Mouse (Mus musculus) E14TG2a.4 (cell line): Measurements from ENCODE around the gene Apobr.
A peak's percentile ranks its signal among the peaks of the same experiment; 100 is the strongest.

Source experiments
- H3K27me3 ChIP-seq: 2 replicates; pipeline ENCODE4 v1.6.1; 2014; ENCODE audit warnings: low read length, control low read depth; ENCODE audit not compliant: insufficient read depth
- H3K36me3 ChIP-seq: 2 replicates; pipeline ENCODE4 v1.6.1; 2014; ENCODE audit warnings: low read length, control low read depth; ENCODE audit not compliant: insufficient read depth
- H3K4me1 ChIP-seq: replicated peaks from 2 replicates; pipeline ENCODE4 v1.6.1; 2014; ENCODE audit warnings: low read depth, low read length, control low read depth
- H3K4me3 ChIP-seq: replicated peaks from 2 replicates; pipeline ENCODE4 v1.5.1; 2014; ENCODE audit warnings: mild to moderate bottlenecking, low read length
- H3K9me3 ChIP-seq: 2 replicates; pipeline ENCODE4 v1.6.1; 2014; ENCODE audit warnings: low read length, control low read depth
- CTCF ChIP-seq: conservative IDR thresholded peaks from 2 replicates; pipeline ENCODE4 v1.5.1; 2014; ENCODE audit warnings: low read length
- NANOG ChIP-seq: IDR thresholded peaks from 2 replicates; pipeline ENCODE4 v1.6.1; 2014; ENCODE audit warnings: borderline replicate concordance, low read length, mixed read lengths
- POU5F1 ChIP-seq: IDR thresholded peaks from 2 replicates; pipeline ENCODE4 v1.6.1; 2014; ENCODE audit warnings: low read length, borderline replicate concordance

Gene Apobr

GRCm38 (mm10) chr7:126607064-126607463 lies 22.3 kb downstream of the Apobr start:
- Histone ChIP-seq H3K4me1 (peaks cover 5% of the 10 kb centered on the region; the same call in 1 of the 2 replicates), H3K9me3 (no peaks in the 10 kb centered on the region)

GRCm38 (mm10) chr7:126607796-126608195 lies 23.1 kb downstream of the Apobr start:
- no peaks in the 10 kb centered on the region for H3K27me3 ChIP-seq
- no peak for TF ChIP-seq POU5F1
- TF ChIP-seq NANOG: no peak
- no peak for TF ChIP-seq CTCF
- no peaks in the 10 kb centered on the region for H3K36me3 ChIP-seq
- no peaks in the 10 kb centered on the region for H3K9me3 ChIP-seq
- H3K4me3 ChIP-seq: no peak overlapping the region
- H3K4me1 ChIP-seq: 0 out of 2 replicates have a peak, but pooled peaks cover 3% of the 10 kb centered on the region

More at GRCm38 (mm10) chr7:126607064-126607463, 22.3 kb downstream of the Apobr start:
- Histone ChIP-seq H3K36me3 (no peaks in the 10 kb centered on the region), H3K27me3 (no peaks in the 10 kb centered on the region), H3K4me3 (no peak overlapping the region)
- TF ChIP-seq NANOG: no peak
- TF ChIP-seq POU5F1: no peak
- no peak for TF ChIP-seq CTCF

GRCm38 (mm10) chr7:126612736-126613135 lies 28.0 kb downstream of the Apobr start:
- Histone ChIP-seq H3K9me3 (peaks cover 5% of the 10 kb centered on the region), H3K36me3 (no peaks in the 10 kb centered on the region), H3K27me3 (no peaks in the 10 kb centered on the region), H3K4me3 (no peak overlapping the region), H3K4me1 (peaks cover 10% of the 10 kb centered on the region; the same call in 1 of the 2 replicates)
- TF ChIP-seq NANOG (no peak), POU5F1 (no peak), CTCF (no peak)

GRCm38 (mm10) chr7:126616707-126617106 lies 32.0 kb downstream of the Apobr start:
- Histone ChIP-seq H3K9me3 (peaks cover 5% of the 10 kb centered on the region), H3K27me3 (no peaks in the 10 kb centered on the region), H3K4me3 (no peak overlapping the region), H3K4me1 (peaks cover 10% of the 10 kb centered on the region; the same call in 1 of the 2 replicates), H3K36me3 (no peaks in the 10 kb centered on the region; the same call in 1 of the 2 replicates)
- TF ChIP-seq NANOG: no peak

GRCm38 (mm10) chr7:126619559-126620275 lies 35.0 kb downstream of the Apobr start:
- Histone ChIP-seq H3K27me3 (no peaks in the 10 kb centered on the region), H3K9me3 (no peaks in the 10 kb centered on the region), H3K4me3 (no peak overlapping the region), H3K36me3 (peaks cover 7% of the 10 kb centered on the region; the same call in 1 of the 2 replicates), H3K4me1 (peaks cover 20% of the 10 kb centered on the region)
- no peak for TF ChIP-seq CTCF
- no peak for TF ChIP-seq NANOG
- no peak for TF ChIP-seq POU5F1

DNA sequence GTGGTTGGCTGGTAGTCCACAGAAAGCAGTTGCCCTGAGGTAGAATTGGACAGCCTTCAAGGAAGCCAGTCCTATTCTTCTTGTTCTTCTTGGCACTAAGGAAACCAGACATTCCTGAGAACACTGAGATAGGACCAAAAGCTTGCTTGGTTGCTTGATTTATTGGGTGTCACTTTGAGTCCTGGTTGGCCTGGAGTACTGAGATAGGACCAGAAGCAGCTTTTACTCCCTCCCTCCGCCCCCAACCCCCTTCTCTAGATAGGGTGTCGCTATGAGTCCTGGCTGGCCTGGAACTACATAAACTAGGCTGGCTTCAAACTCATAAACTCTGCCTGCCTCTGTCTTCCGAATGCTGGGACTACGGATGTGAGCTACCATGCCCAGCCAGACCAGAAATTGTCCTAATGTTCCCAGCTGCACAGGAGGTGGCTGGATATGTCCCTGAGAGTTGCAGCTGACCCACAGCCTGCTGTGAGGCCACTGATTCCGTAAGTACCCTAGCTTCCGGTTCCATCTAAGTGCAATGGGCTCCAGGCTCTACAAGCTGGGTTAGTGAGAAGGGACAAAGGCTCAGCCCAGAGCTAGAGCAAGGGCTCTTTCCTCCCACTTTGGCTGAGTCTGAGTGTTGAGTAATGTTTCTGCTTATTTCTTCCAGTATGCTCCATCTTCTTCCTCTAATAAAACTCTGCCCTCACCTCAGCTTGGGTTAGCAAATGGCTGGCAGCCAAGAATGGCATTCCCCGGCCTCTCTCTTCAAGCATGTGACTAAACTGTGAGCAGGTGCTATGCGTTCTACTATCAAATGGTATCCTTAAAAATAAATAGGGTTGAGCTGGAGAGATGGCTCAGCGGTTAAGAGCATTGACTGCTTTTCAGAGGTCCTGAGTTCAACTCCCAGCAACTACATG lies 37.0 kb downstream of the Apobr start:
- Histone ChIP-seq H3K4me1 (peaks cover 37% of the 10 kb centered on the region), H3K9me3 (no peaks in the 10 kb centered on the region), H3K36me3 (peaks cover 7% of the 10 kb centered on the region; the same call in 1 of the 2 replicates), H3K27me3 (no peaks in the 10 kb centered on the region), H3K4me3 (no peak overlapping the region)
- TF ChIP-seq POU5F1 (no peak), CTCF (no peak), NANOG (no peak)

GRCm38 (mm10) chr7:126623381-126623780 lies 38.6 kb downstream of the Apobr start:
- Histone ChIP-seq H3K27me3 (no peaks in the 10 kb centered on the region), H3K9me3 (no peaks in the 10 kb centered on the region), H3K4me1 (peaks cover 40% of the 10 kb centered on the region), H3K4me3 (no peak overlapping the region), H3K36me3 (peaks cover 7% of the 10 kb centered on the region; the same call in 1 of the 2 replicates)
- TF ChIP-seq NANOG: no peak
- no peak for TF ChIP-seq POU5F1
- TF ChIP-seq CTCF: no peak

DNA sequence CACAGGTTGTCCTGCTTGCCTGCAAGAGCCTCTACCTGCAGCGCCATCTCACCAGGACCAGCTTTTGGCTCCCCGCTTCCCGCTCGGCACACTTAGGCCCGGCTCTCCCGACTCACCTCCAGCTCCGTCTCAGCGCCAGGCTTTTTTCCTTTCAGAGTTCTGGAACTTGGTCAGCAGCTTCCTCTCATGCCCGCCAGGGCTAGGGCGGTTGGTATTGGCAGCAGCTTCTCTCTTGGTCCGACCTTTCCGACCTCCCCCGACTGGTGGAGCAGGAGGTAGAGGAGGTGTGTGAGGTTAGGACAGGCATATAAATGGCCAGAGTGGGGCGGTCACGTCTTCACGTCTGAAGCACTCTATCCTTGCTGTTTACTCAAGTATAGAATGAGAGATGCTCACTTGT lies 40.0 kb downstream of the Apobr start:
- Histone ChIP-seq H3K4me1 (peaks cover 46% of the 10 kb centered on the region), H3K36me3 (peaks cover 7% of the 10 kb centered on the region; the same call in 1 of the 2 replicates), H3K4me3 (peak overlapping the region; percentile 78), H3K9me3 (no peaks in the 10 kb centered on the region), H3K27me3 (no peaks in the 10 kb centered on the region)
- TF ChIP-seq NANOG: no peak
